Mouse (Mus musculus): ENCODE data around the gene Igsf3.
"Not testable (repeated sequence)": the region's sequence is repeated elsewhere in the genome, so short reads cannot be mapped to it uniquely, and the experiment has no call there.

Igsf3 gene

GRCm38 (mm10) chr3:101404620-101405415 is 27.9 kb downstream of the Igsf3 start:
- no peak for DNase-seq (ENCODE audit: low spot score)

- no peak for DNase-seq (ENCODE audit: low spot score)
Measured at GRCm38 (mm10) chr3:101405495-101405894, 28.6 kb downstream of the Igsf3 start.

DNA sequence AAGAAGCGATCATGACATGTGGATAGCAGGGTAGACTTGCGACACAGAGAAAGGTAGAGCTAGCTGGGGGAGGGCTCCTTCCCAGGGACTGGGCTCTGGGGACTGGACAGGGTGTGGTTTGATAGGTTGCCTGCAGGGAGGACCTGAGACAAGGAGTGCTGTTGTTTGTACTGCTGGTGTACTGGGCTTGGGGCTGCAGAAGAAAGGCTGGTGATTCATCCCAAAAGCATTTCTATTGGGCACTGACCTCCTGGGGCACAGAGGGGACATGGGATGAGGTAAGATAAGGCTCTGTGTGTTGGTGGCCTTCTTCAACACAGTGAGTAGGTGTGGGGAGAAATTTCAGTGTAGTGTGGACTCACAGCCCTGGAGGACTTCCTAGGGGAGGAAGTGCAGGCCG is 29.2 kb downstream of the Igsf3 start:
- DNase-seq (ENCODE audit: low spot score): no peak

- DNase-seq (ENCODE audit: low spot score): no peak
Measured at GRCm38 (mm10) chr3:101407568-101407967, 30.7 kb downstream of the Igsf3 start.

- no peak for DNase-seq (ENCODE audit: low spot score)
Measured at GRCm38 (mm10) chr3:101408953-101409750, 32.3 kb downstream of the Igsf3 start.

GRCm38 (mm10) chr3:101410202-101410601 is 33.3 kb downstream of the Igsf3 start:
- DNase-seq (ENCODE audit: low spot score): no peak

DNA sequence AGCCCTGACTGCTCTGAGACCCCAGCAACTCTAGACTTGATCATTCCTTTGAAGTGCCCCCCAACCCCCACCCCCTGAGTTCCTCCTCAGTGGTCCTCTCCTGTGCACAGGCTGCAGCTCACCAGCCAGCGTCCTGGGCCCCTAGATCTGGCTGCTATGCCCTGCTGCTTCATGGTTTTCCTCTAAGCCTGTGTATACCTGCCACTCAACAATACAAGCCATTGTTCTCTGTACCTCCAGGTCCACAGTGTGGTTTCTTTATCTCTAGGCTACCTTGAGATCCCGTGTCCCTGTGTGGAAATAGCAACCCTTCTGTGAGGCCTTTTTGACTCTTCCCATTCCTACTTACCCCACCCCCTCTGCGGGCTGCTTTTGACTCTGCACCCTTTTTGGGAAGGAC is 33.9 kb downstream of the Igsf3 start:
- no peak for DNase-seq (ENCODE audit: low spot score)

DNA sequence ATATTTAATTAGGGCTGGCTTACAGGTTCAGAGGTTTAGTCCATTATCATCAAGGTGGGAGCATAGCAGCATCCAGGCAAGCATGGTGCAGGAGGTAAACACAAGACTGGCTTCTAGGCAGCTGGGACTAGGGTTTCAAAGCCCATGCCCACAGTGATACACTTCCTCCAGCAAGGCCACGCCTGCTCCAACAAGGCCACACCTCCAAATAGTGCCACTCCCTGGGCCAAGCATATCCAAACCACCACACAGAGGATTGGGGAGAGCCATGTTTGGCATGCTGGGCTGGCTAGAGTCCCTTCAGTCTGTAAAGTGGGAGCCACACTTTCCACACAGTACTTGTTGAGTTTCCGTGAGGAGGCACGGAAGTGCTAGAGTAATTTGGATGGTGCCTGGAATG is 34.7 kb downstream of the Igsf3 start:
- DNase-seq (ENCODE audit: low spot score): no peak

DNA sequence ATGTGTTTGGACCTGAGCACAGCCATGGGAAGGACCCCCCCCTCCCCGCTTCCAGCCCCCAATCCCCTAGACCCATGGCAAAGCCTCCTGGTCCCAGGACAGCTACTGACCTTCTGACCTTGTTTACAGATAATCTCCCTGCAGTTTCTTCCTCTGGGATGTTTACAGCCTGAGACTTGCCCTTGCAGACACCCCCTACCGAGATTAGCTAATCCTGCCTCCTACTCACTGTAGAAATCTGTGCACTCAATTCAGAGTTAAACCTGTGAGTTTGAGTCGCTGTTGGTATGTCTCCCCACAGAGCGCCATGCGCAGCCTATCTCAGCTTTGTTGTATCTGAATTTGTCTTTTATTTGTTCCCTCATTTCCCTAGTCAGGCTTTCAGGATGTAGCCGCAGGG is 35.2 kb downstream of the Igsf3 start:
- no peak for DNase-seq (ENCODE audit: low spot score)

DNA sequence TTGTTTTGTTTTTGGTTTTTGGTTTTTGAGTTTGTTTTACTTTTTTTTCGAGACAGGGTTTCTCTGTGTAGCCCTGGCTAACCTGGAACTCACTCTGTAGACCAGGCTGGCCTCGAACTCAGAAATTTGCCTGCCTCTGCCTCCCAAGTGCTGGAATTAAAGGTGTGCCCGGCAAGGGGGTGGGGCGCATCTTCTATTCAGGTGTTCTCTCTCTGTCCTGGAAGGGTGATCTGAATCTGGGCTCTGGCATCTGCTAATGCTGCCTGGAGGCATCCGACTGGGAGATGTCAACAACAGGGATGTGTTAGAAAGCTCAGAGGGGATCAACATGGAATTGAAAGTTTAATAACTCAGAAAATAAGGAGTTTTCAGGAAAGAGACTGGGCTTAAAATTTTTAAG is 36.1 kb downstream of the Igsf3 start:
- not testable (repeated sequence) for DNase-seq (ENCODE audit: low spot score)

GRCm38 (mm10) chr3:101418740-101419652 is 42.1 kb downstream of the Igsf3 start:
- DNase-seq (ENCODE audit: low spot score): peak; percentile 36

GRCm38 (mm10) chr3:101419653-101419994 is 42.7 kb downstream of the Igsf3 start:
- DNase-seq (ENCODE audit: low spot score): no peak

DNA sequence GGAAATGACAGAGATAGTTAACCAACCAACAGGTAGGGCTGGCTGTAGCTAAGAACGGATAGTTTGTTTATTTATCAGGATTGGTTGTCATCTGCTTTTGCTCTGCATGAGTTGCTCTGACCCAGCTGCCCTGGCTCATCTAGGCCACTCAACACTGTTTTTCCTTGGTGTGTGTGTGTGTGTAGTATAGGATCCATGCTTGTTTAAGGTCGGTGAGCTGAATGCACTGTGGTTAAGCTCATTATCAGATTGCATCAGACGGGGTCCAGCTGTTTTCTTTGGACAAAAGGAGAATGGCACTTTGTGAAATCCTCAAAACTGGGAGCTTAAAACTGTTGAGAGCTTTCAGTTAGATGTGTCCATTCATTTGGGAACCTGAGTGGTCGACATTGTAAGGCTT is 46.3 kb downstream of the Igsf3 start:
- no peak for DNase-seq (ENCODE audit: low spot score)

GRCm38 (mm10) chr3:101424295-101424885 is 47.5 kb downstream of the Igsf3 start:
- no peak for DNase-seq (ENCODE audit: low spot score)

GRCm38 (mm10) chr3:101429982-101430754 is 53.3 kb downstream of the Igsf3 start:
- peak; percentile 39 for DNase-seq (ENCODE audit: low spot score)

DNA sequence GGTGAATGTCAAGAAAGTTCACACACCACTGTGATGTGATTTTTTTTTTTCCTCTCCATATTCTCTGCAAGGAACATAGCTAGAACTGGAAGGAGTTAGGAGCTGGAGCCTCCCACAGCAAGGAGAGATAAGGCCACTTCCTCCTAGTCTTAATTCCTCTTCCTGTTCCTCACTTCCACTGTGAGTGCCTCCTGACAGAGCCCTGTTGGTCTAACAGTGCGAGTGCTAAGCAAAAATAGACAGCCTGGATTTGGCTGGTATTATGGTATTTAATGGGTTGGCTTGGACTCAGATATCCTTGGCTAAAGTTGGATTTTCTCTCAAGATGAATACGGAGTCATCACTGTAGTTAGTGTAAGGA is 53.9 kb downstream of the Igsf3 start:
- no peak for DNase-seq (ENCODE audit: low spot score)

- no peak for DNase-seq (ENCODE audit: low spot score)
Measured at GRCm38 (mm10) chr3:101435672-101436071, 58.8 kb downstream of the Igsf3 start.

GRCm38 (mm10) chr3:101436469-101436868 is 59.6 kb downstream of the Igsf3 start:
- DNase-seq (ENCODE audit: low spot score): no peak

DNA sequence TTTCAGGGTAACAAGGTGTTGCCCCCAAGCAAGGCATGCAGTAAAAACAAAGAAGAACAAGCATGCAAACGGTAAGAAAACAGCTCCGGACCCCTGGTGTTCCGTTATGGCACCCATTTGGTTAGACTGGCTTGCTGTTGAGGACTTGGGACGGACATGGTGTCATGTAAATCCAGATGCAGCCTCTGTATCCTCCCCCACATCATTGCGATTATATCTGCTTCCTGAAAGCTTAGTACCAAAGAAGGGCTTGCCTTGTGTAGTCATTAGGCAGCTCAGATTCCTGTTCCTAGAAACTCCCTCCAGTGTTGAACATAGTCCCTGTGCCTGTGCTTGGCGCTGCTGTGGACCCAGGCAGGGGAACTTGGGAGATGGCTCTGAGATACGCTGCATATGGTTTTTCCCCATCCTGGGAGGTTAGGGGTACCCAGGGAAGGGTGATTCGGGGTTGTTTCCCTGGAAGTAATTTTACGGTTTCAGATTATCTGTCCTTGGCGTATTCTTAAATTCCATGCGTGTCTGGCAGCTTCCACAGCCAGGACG is 60.2 kb downstream of the Igsf3 start:
- DNase-seq (ENCODE audit: low spot score): no peak

- DNase-seq (ENCODE audit: low spot score): no peak
Measured at GRCm38 (mm10) chr3:101443265-101443881, 66.5 kb downstream of the Igsf3 start.

GRCm38 (mm10) chr3:101444437-101444836 is 67.6 kb downstream of the Igsf3 start:
- no peak for DNase-seq (ENCODE audit: low spot score)
